8 mouse cellular contexts compared by ENCODE assay signal in the genomic region with DNA sequence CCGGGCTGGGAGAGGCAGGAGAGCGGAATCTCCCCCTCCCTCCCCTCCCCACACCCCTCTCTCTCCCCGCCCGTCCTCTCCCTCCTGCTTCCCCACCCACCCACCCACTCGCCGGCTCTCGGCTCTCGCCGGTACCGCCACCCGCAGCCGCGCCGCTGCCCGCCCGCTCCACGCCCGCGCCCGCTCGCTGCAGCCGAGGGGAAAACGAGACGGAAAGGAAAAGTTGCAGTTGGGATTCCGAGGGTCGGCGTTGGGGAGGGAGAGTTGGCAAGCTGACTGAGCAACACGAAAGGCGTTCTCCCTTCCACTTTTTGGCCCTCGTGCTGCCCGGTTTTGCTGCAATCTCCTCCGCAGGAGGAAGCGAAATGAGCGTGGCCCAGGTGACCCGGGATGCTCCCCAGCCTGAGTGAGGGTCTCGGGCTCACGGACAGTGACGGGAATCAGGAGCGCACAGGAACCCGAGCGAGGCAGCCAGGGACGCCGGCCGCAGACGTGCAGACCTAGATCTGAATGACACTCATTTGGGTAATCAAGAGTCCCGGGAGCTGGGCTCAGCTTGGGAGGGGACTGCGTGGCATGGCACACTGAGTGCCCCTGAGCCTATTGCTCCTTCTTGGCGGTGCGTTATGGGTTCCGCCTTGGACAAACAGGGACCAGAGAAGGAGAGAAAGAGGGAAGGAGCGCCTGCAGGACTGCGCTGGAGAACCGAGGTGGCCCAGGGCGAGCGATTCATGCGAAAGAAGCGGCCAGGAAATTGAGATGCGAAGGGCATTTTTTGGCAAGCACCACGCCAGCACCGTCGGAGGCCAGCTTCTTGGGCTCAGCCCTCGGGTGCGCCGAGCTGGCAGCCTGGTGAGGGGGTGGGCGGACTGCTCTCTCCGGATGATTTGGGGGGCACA.
DNase-seq lines count a peak whose midpoint lies in the region; ATAC-seq lines count a peak whose summit lies in the region.

No protein-coding gene starts in this region.

- H3K27ac ChIP-seq in liver, embryonic 11.5 days (ENCODE audit: low read depth, low read length), result no peak overlapping the region
- H3K27ac ChIP-seq in forebrain, embryonic 12.5 days, result peak overlapping the region; percentile 86
- H3K27ac ChIP-seq in limb, embryonic 11.5 days (replicated peaks; ENCODE audit: low read depth, low read length), result no peak overlapping the region

- H3K9me3 ChIP-seq in liver, embryonic 11.5 days (ENCODE audit: control insufficient read depth, low read length), result no peaks in the 10 kb centered on the region
- no peaks in the 10 kb centered on the region for H3K9me3 ChIP-seq in forebrain, embryonic 12.5 days
- no peaks in the 10 kb centered on the region for H3K9me3 ChIP-seq in limb, embryonic 11.5 days (ENCODE audit: control insufficient read depth, low read length)

- under 1% methylated on average over 51 of the region's 66 CpGs for WGBS in liver, embryonic 11.5 days
- under 1% methylated on average over 47 of the region's 66 CpGs for WGBS in forebrain, embryonic 12.5 days
- WGBS in limb, embryonic 11.5 days, result under 1% methylated on average over 55 of the region's 66 CpGs

- no peak for ATAC-seq in liver, embryonic 11.5 days (replicated peaks; ENCODE audit: low FRiP score)
- peak; percentile 62 for ATAC-seq in forebrain, embryonic 12.5 days (ENCODE audit: low FRiP score)
- ATAC-seq in limb, embryonic 11.5 days (ENCODE audit: insufficient number of reproducible peaks, low FRiP score, low TSS enrichment, low read depth), result no peak

- no peak overlapping the region for H3K9ac ChIP-seq in liver, embryonic 11.5 days (ENCODE audit: low read depth, low read length)
- peak overlapping the region; percentile 75 for H3K9ac ChIP-seq in forebrain, embryonic 12.5 days
- H3K9ac ChIP-seq in limb, embryonic 11.5 days (ENCODE audit: low read length), result no peak overlapping the region

- H3K4me2 ChIP-seq in liver, embryonic 11.5 days, result peak overlapping the region; percentile 61
- H3K4me2 ChIP-seq in forebrain, embryonic 12.5 days, result peak overlapping the region; percentile 69
- H3K4me2 ChIP-seq in limb, embryonic 11.5 days (ENCODE audit: low read depth, severe bottlenecking), result peak overlapping the region; percentile 76

- H3K27me3 ChIP-seq in liver, embryonic 11.5 days (replicated peaks; ENCODE audit: control insufficient read depth, insufficient read depth, low read length), result peaks cover 83% of the 10 kb centered on the region
- peaks cover 74% of the 10 kb centered on the region for H3K27me3 ChIP-seq in forebrain, embryonic 12.5 days
- H3K27me3 ChIP-seq in limb, embryonic 11.5 days (ENCODE audit: control insufficient read depth, insufficient read depth, low read length), result peaks cover 85% of the 10 kb centered on the region

- no peaks in the 10 kb centered on the region for H3K36me3 ChIP-seq in liver, embryonic 11.5 days (ENCODE audit: control insufficient read depth, insufficient read depth, low read length)
- no peaks in the 10 kb centered on the region for H3K36me3 ChIP-seq in forebrain, embryonic 12.5 days (replicated peaks)
- H3K36me3 ChIP-seq in limb, embryonic 11.5 days (ENCODE audit: control insufficient read depth, insufficient read depth, low read length), result no peaks in the 10 kb centered on the region

- peak overlapping the region; percentile 46 for H3K4me3 ChIP-seq in liver, embryonic 11.5 days (ENCODE audit: low read depth, low read length)
- peak overlapping the region; percentile 51 for H3K4me3 ChIP-seq in forebrain, embryonic 12.5 days (replicated peaks)
- peak overlapping the region; percentile 28 for H3K4me3 ChIP-seq in limb, embryonic 11.5 days (ENCODE audit: low read depth, low read length)

- peak; percentile 41 for DNase-seq in liver, embryonic 11.5 days (ENCODE audit: low spot score)
- no peak for DNase-seq in liver
- DNase-seq in cerebellum, adult 11 months, result peak; percentile 59
- peak; percentile 56 for DNase-seq in limb, embryonic 11.5 days (ENCODE audit: low spot score)
- peak; percentile 46 for DNase-seq in retina, embryonic 14.5 days (ENCODE audit: low spot score)
- no peak for DNase-seq in ovary, adult 18-20 months (ENCODE audit: low spot score)
- DNase-seq in lung, adult 18-20 months, result no peak

- H3K4me1 ChIP-seq in liver, embryonic 11.5 days (replicated peaks; ENCODE audit: control insufficient read depth, insufficient read depth, low read length), result no peaks in the 10 kb centered on the region
- peaks cover 23% of the 10 kb centered on the region for H3K4me1 ChIP-seq in forebrain, embryonic 12.5 days
- peaks cover 2% of the 10 kb centered on the region; the same call in 1 of the 2 replicates for H3K4me1 ChIP-seq in limb, embryonic 11.5 days (ENCODE audit: control insufficient read depth, insufficient read depth, low read length)

Comparison
In these comparisons a context has a peak if more than half of its experiments do, and no peak if none do; other contexts are left out.
1. DNase-seq: peak in liver, embryonic 11.5 days (single experiment), cerebellum, adult 11 months (single experiment), limb, embryonic 11.5 days (single experiment) and retina, embryonic 14.5 days (single experiment); none in liver (single experiment), ovary, adult 18-20 months (single experiment) and lung, adult 18-20 months (0 of 2).
2. Peak in every context shown above with its lines, with median percentiles within 50 percentile points of each other: H3K4me2 ChIP-seq and H3K4me3 ChIP-seq.